Mouse (Mus musculus) bone marrow, adult 2 months (tissue): ENCODE results near the gene Trmt10b. TPM values are rescaled to one million over a fixed set of nuclear protein-coding genes. Genes with fewer than 3 reads are reported as not detected.

Source experiments
- H3K27ac ChIP-seq: fragments of 200-500 bp; 2 replicates; pipeline ENCODE4 v1.5.1; 2012; ENCODE audit warnings: low read depth, mild to moderate bottlenecking, control low read depth, inconsistent platforms, low read length; ENCODE audit not compliant: control insufficient read depth, poor library complexity, insufficient read depth
- H3K4me1 ChIP-seq: fragments of 200-500 bp; 2 replicates; pipeline ENCODE4 v1.6.1; 2011; ENCODE audit warnings: low read length; ENCODE audit not compliant: control insufficient read depth, insufficient read depth
- H3K4me3 ChIP-seq: fragments of 200-500 bp; replicated peaks from 2 replicates; pipeline ENCODE3; 2011; ENCODE audit warnings: mild to moderate bottlenecking, low read depth, low read length, control low read depth; ENCODE audit not compliant: control insufficient read depth
- CTCF ChIP-seq: fragments of 200-500 bp; IDR thresholded peaks from 2 replicates; pipeline ENCODE4 v1.5.1; 2011; ENCODE audit warnings: low read length, control low read depth; ENCODE audit not compliant: control insufficient read depth, insufficient read depth
- POLR2A ChIP-seq: fragments of 200-500 bp; IDR thresholded peaks from 2 replicates; pipeline ENCODE4 v1.6.1; 2011; ENCODE audit warnings: low read depth, mild to moderate bottlenecking, control low read depth, low read length, borderline replicate concordance; ENCODE audit not compliant: control insufficient read depth
- WGBS: fragments of 180-500 bp; shearing (Covaris S2); methylation state at CpG from one replicate; pipeline ENCODE4 v1.1.7; 2018; 5-methylcytosine and 5-hydroxymethylcytosine counted together
- polyA plus RNA-seq: library from polyadenylated mRNA; stranded (reverse); fragments of >200 nt; gene quantifications from 2 replicates; pipeline ENCODE4 v1.2.4, GENCODE M21; 2011; ENCODE audit warnings: low replicate concordance; ENCODE audit not compliant: missing spikeins, insufficient read depth, insufficient read length

Trmt10b gene
- polyA plus RNA-seq, 1 experiment: 18.5 TPM

- no peak overlapping the region for H3K27ac ChIP-seq
- H3K4me3 ChIP-seq: no peak overlapping the region
- WGBS: 79% methylated on average over 7 of the region's 7 CpGs
- H3K4me1 ChIP-seq: no peaks in the 10 kb centered on the region; the same call in 1 of the 2 replicates
- TF ChIP-seq CTCF: no peak
- TF ChIP-seq POLR2A: no peak
These were observed 34.2 kb downstream of the Trmt10b start for GRCm38 (mm10) chr4:45331139-45331538.

- Histone ChIP-seq H3K4me3 (no peak overlapping the region), H3K27ac (no peak overlapping the region), H3K4me1 (no peaks in the 10 kb centered on the region; the same call in 1 of the 2 replicates)
- no peak for TF ChIP-seq POLR2A
- no peak for TF ChIP-seq CTCF
- 39% methylated on average over 3 of the region's 3 CpGs for WGBS
These were observed 35.5 kb downstream of the Trmt10b start for GRCm38 (mm10) chr4:45332466-45332865.

- no peak overlapping the region for H3K27ac ChIP-seq
- TF ChIP-seq CTCF (no peak), POLR2A (no peak)
- peaks cover 1% of the 10 kb centered on the region for H3K4me1 ChIP-seq
- 79% methylated on average over 9 of the region's 9 CpGs for WGBS
- no peak overlapping the region for H3K4me3 ChIP-seq
These were observed 44.3 kb downstream of the Trmt10b start for GRCm38 (mm10) chr4:45341226-45341625.

GRCm38 (mm10) chr4:45341669-45342249 lies 44.8 kb downstream of the Trmt10b start, which contains the start of gene Dcaf10:
TSS of gene Dcaf10 (plus strand) at chr4:45342101.
- WGBS: under 1% methylated on average over 42 of the region's 42 CpGs
- Histone ChIP-seq H3K4me1 (peaks cover 1% of the 10 kb centered on the region), H3K27ac (peak within 1 kb of the TSS; percentile 96), H3K4me3 (peak within 1 kb of the TSS; percentile 97)
- TF ChIP-seq CTCF (peak; percentile 38; the same call in 1 of the 2 replicates), POLR2A (peak; percentile 63; the same call in 1 of the 2 replicates)

GRCm38 (mm10) chr4:45342286-45343155 lies 45.6 kb downstream of the Trmt10b start, which contains the start of gene Exosc3:
TSS of gene Exosc3 (minus strand) at chr4:45342732.
- TF ChIP-seq CTCF (no peak), POLR2A (0 out of 2 replicates have a peak, but pooled peaks have one; percentile 8)
- Histone ChIP-seq H3K4me1 (peaks cover 1% of the 10 kb centered on the region), H3K27ac (peak within 1 kb of the TSS; percentile 96), H3K4me3 (peak within 1 kb of the TSS; percentile 97)
- under 1% methylated on average over 76 of the region's 76 CpGs for WGBS

GRCm38 (mm10) chr4:45356653-45357052 lies 59.7 kb downstream of the Trmt10b start:
- TF ChIP-seq POLR2A (no peak), CTCF (no peak)
- Histone ChIP-seq H3K4me1 (no peaks in the 10 kb centered on the region), H3K4me3 (no peak overlapping the region), H3K27ac (no peak overlapping the region)
- 74% methylated on average over 3 of the region's 3 CpGs for WGBS

Other genes starting within 250 kb of the Trmt10b start
- gene Fbxo10, start 212.5 kb upstream of the Trmt10b start, polyA plus RNA-seq: 4.7 and 7.6 TPM in 2 replicates
- gene Tomm5, start 189.0 kb upstream of the Trmt10b start, polyA plus RNA-seq: 70.0 and 74.4 TPM in 2 replicates
- not detected in 2 replicates for gene Frmpd1, start 112.3 kb upstream of the Trmt10b start, polyA plus RNA-seq
- gene Dcaf10, start 45.0 kb downstream of the Trmt10b start, polyA plus RNA-seq: 8.2 and 12.4 TPM in 2 replicates
- 26.6 and 43.1 TPM in 2 replicates for gene Exosc3, start 45.6 kb downstream of the Trmt10b start, polyA plus RNA-seq
- 97.1 and 115 TPM in 2 replicates for gene Slc25a51, start 111.6 kb downstream of the Trmt10b start, polyA plus RNA-seq
- gene Shb, start 235.3 kb downstream of the Trmt10b start, polyA plus RNA-seq: 2.8 and 6.5 TPM in 2 replicates